Mouse (Mus musculus): Measurements from ENCODE around the gene Kif14. TPM values are rescaled to one million over a fixed set of nuclear protein-coding genes. Genes with fewer than 3 reads are reported as not detected.
A peak's percentile ranks its signal among the peaks of the same experiment; 100 is the strongest.

The Kif14 gene
- polyA plus RNA-seq, 2 experiments = 5.1 to 6.2 TPM

- DNase-seq (ENCODE audit: low spot score) (peak; percentile 66), ATAC-seq (ENCODE audit: low FRiP score, low read depth) (peak; percentile 67)
- no peaks in the 10 kb centered on the region for H3K9me3 ChIP-seq (ENCODE audit: control insufficient read depth, low read length)
- no peak overlapping the region for H3K4me2 ChIP-seq (replicated peaks; ENCODE audit: low read depth, low read length, severe bottlenecking)
- no peak overlapping the region for H3K4me3 ChIP-seq (replicated peaks; ENCODE audit: low read length)
- TF ChIP-seq POLR2A (IDR thresholded peaks at IDR 0.05; ENCODE audit: borderline replicate concordance, extremely low read depth, insufficient read depth, insufficient read length) = no peak
- peaks cover 9% of the 10 kb centered on the region for H3K4me1 ChIP-seq (ENCODE audit: control insufficient read depth, insufficient read depth, low read length)
- WGBS = 12% methylated on average over 6 of the region's 6 CpGs
- no peak overlapping the region for H3K9ac ChIP-seq (ENCODE audit: low read depth, low read length, severe bottlenecking)
- H3K27me3 ChIP-seq (ENCODE audit: control insufficient read depth, insufficient read depth, low read length) = no peaks in the 10 kb centered on the region
- H3K27ac ChIP-seq (replicated peaks; ENCODE audit: low read depth, low read length) = no peak overlapping the region
- H3K36me3 ChIP-seq (ENCODE audit: control insufficient read depth, insufficient read depth, low read length) = peaks cover 14% of the 10 kb centered on the region
Observed at GRCm38 (mm10) chr1:136512317-136512716, 46.2 kb downstream of the Kif14 start.

DNA sequence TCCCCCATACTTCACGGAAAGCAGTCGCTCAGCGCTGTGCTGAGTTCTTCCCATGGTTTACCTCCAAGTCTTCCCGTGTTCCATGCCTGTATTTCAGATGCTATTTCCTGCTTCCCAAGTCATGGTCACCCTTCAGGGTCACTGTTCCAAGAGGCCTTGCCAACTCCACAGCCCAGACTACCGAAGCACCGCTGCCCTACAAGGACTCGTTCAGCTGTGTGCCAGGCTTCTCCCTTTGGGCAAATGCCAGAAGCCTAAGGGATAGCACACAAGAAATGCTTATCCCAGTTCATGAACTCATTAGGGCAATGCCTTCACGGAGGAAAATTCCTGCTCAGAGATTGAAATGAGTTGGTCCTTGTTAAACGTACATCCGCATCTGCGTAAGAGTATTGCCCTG is 47.0 kb downstream of the Kif14 start:
- TF ChIP-seq POLR2A (IDR thresholded peaks at IDR 0.05; ENCODE audit: borderline replicate concordance, extremely low read depth, insufficient read depth, insufficient read length) = no peak
- no peak for ATAC-seq (ENCODE audit: low FRiP score, low read depth)
- Histone ChIP-seq H3K36me3 (ENCODE audit: control insufficient read depth, insufficient read depth, low read length) (peaks cover 14% of the 10 kb centered on the region), H3K4me1 (ENCODE audit: control insufficient read depth, insufficient read depth, low read length) (peaks cover 9% of the 10 kb centered on the region), H3K27me3 (ENCODE audit: control insufficient read depth, insufficient read depth, low read length) (no peaks in the 10 kb centered on the region), H3K27ac (replicated peaks; ENCODE audit: low read depth, low read length) (peak overlapping the region; percentile 63; the same call in 1 of the 2 replicates), H3K4me3 (replicated peaks; ENCODE audit: low read length) (no peak overlapping the region), H3K9me3 (ENCODE audit: control insufficient read depth, low read length) (no peaks in the 10 kb centered on the region), H3K4me2 (replicated peaks; ENCODE audit: low read depth, low read length, severe bottlenecking) (no peak overlapping the region), H3K9ac (ENCODE audit: low read depth, low read length, severe bottlenecking) (no peak overlapping the region)
- no peak for DNase-seq (ENCODE audit: low spot score)
- WGBS = 68% methylated on average over 11 of the region's 11 CpGs

DNA sequence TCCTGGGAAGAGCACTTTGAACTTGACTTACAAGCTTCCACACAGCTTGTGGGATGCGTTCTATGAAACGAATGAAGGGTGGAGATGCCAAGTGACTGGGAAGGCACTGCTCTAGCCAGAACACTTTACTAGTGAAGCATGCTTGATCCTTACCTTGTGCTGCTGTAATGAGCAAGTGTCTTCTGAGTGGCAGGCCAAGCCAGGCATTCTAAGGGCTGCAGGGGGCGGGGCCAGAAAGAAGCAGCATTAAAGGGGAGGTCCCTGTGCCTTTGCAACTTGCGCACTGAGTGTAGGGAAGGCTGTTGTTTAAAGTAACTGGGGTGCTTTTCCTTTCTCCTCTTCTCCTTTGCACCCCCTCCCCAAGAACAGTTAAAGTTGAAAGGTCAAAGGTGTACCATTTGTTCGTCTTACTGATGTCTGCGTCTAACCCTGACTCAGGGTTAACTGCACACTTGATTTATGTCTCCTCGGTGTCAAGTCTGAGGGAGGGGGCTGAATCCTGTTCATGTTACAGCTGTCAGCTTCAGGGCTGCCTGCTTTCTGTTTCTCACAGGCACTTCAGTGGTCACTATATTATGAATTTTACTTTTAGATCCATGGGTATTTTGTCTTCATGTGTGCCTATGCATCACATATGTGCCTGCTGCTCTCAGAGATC is 52.7 kb downstream of the Kif14 start:
- H3K27me3 ChIP-seq (ENCODE audit: control insufficient read depth, insufficient read depth, low read length) = no peaks in the 10 kb centered on the region
- WGBS = 28% methylated on average over 7 of the region's 7 CpGs
- no peak for TF ChIP-seq POLR2A (IDR thresholded peaks at IDR 0.05; ENCODE audit: borderline replicate concordance, extremely low read depth, insufficient read depth, insufficient read length)
- H3K4me3 ChIP-seq (replicated peaks; ENCODE audit: low read length) = no peak overlapping the region
- no peak overlapping the region for H3K27ac ChIP-seq (replicated peaks; ENCODE audit: low read depth, low read length)
- H3K36me3 ChIP-seq (ENCODE audit: control insufficient read depth, insufficient read depth, low read length) = peaks cover 21% of the 10 kb centered on the region; the same call in 1 of the 2 replicates
- ATAC-seq (ENCODE audit: low FRiP score, low read depth) (no peak), DNase-seq (ENCODE audit: low spot score) (no peak)
- H3K4me2 ChIP-seq (replicated peaks; ENCODE audit: low read depth, low read length, severe bottlenecking) = no peak overlapping the region
- 0 out of 2 replicates have a peak, but pooled peaks cover 2% of the 10 kb centered on the region for H3K4me1 ChIP-seq (ENCODE audit: control insufficient read depth, insufficient read depth, low read length)
- no peak overlapping the region for H3K9ac ChIP-seq (ENCODE audit: low read depth, low read length, severe bottlenecking)
- H3K9me3 ChIP-seq (ENCODE audit: control insufficient read depth, low read length) = no peaks in the 10 kb centered on the region

DNA sequence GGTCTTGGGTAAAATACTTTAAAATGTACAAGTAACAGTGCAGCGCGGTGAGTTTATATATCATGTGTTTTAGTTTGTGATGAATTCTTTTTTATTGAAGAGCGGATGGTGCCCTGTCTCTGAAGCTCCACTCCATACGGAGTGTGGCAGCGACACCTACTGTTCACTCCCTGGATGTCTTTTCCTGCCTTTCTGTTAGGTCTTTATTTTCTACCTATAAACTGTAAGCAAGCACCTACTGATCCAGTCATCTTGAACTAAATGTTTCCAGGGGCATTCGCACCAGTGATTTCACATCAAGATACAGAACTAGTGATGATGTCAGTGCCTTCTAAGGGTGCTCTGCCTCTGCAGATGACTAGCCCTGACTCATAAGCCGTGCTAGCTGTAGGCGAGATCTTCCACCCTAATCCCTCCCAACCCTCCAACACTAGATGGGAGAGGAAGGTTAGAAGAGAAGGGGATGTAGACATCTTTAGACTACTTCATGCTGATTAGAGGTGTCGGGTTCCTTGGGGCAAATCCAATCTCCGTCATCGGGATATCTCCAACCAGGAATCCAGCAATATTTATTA is 55.3 kb downstream of the Kif14 start:
- Histone ChIP-seq H3K27ac (replicated peaks; ENCODE audit: low read depth, low read length) (no peak overlapping the region), H3K9ac (ENCODE audit: low read depth, low read length, severe bottlenecking) (no peak overlapping the region), H3K9me3 (ENCODE audit: control insufficient read depth, low read length) (no peaks in the 10 kb centered on the region), H3K4me2 (replicated peaks; ENCODE audit: low read depth, low read length, severe bottlenecking) (no peak overlapping the region), H3K4me1 (ENCODE audit: control insufficient read depth, insufficient read depth, low read length) (0 out of 2 replicates have a peak, but pooled peaks cover 2% of the 10 kb centered on the region), H3K4me3 (replicated peaks; ENCODE audit: low read length) (no peak overlapping the region), H3K27me3 (ENCODE audit: control insufficient read depth, insufficient read depth, low read length) (no peaks in the 10 kb centered on the region), H3K36me3 (ENCODE audit: control insufficient read depth, insufficient read depth, low read length) (peaks cover 17% of the 10 kb centered on the region; the same call in 1 of the 2 replicates)
- DNase-seq (ENCODE audit: low spot score) = peak; percentile 72
- 76% methylated on average over 11 of the region's 11 CpGs for WGBS
- no peak for TF ChIP-seq POLR2A (IDR thresholded peaks at IDR 0.05; ENCODE audit: borderline replicate concordance, extremely low read depth, insufficient read depth, insufficient read length)
- no peak for ATAC-seq (ENCODE audit: low FRiP score, low read depth)

DNA sequence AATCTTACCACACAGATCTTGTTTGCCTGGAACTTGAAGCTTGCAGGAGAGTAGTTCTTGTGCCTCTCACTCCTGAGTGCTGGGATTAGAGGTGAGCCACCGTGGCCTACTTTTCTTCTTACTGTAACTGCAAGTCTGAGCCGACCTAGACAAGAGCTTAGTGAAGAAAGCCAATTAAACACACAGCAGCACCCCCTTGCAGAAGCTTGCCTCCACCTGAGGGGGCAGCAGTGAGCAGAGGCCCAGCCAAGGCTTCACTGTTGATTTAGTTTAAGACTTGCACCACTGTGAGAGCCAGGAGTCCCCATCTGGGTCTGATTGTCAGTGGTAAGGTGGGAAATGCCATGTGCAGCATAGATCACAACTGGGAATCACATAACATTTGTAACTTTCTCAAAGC is 58.8 kb downstream of the Kif14 start:
- Histone ChIP-seq H3K4me2 (replicated peaks; ENCODE audit: low read depth, low read length, severe bottlenecking) (no peak overlapping the region), H3K4me1 (ENCODE audit: control insufficient read depth, insufficient read depth, low read length) (no peaks in the 10 kb centered on the region), H3K36me3 (ENCODE audit: control insufficient read depth, insufficient read depth, low read length) (peaks cover 29% of the 10 kb centered on the region), H3K9ac (ENCODE audit: low read depth, low read length, severe bottlenecking) (no peak overlapping the region), H3K27me3 (ENCODE audit: control insufficient read depth, insufficient read depth, low read length) (no peaks in the 10 kb centered on the region), H3K27ac (replicated peaks; ENCODE audit: low read depth, low read length) (no peak overlapping the region), H3K9me3 (ENCODE audit: control insufficient read depth, low read length) (no peaks in the 10 kb centered on the region), H3K4me3 (replicated peaks; ENCODE audit: low read length) (no peak overlapping the region)
- peak; percentile 66 for DNase-seq (ENCODE audit: low spot score)
- WGBS = 29% methylated on average over 2 of the region's 2 CpGs
- peak; percentile 37; the same call in 1 of the 2 replicates for ATAC-seq (ENCODE audit: low FRiP score, low read depth)
- TF ChIP-seq POLR2A (IDR thresholded peaks at IDR 0.05; ENCODE audit: borderline replicate concordance, extremely low read depth, insufficient read depth, insufficient read length) = no peak
